Mouse (Mus musculus): Measurements from ENCODE around the gene Erich3.
"Not testable (repeated sequence)": the region's sequence is repeated elsewhere in the genome, so short reads cannot be mapped to it uniquely, and the experiment has no call there.

The Erich3 gene

GRCm38 (mm10) chr3:154663545-154663944, at the start of gene Erich3:
TSS of gene Erich3 (plus strand) at chr3:154663859.
- in situ Hi-C loops (cut with MboI; ENCODE audit: low sequenced_read_pairs): no loop called here

GRCm38 (mm10) chr3:154614771-154615170, 48.9 kb upstream of the Erich3 start:
- in situ Hi-C loops (cut with MboI; ENCODE audit: low sequenced_read_pairs): no loop called here

- in situ Hi-C loops (cut with MboI; ENCODE audit: low sequenced_read_pairs): no loop called here
Measured at GRCm38 (mm10) chr3:154615304-154615703, 48.4 kb upstream of the Erich3 start.

GRCm38 (mm10) chr3:154616106-154616505, 47.6 kb upstream of the Erich3 start:
- in situ Hi-C loops (cut with MboI; ENCODE audit: low sequenced_read_pairs): no loop called here

- in situ Hi-C loops (cut with MboI; ENCODE audit: low sequenced_read_pairs): no loop called here
Measured at GRCm38 (mm10) chr3:154628284-154628683, 35.4 kb upstream of the Erich3 start.

- in situ Hi-C loops (cut with MboI; ENCODE audit: low sequenced_read_pairs): not testable (repeated sequence)
Measured at GRCm38 (mm10) chr3:154631281-154631680, 32.4 kb upstream of the Erich3 start.

GRCm38 (mm10) chr3:154633091-154633490, 30.6 kb upstream of the Erich3 start:
- in situ Hi-C loops (cut with MboI; ENCODE audit: low sequenced_read_pairs): no loop called here

- in situ Hi-C loops (cut with MboI; ENCODE audit: low sequenced_read_pairs): no loop called here
Measured at GRCm38 (mm10) chr3:154646638-154647442, 16.8 kb upstream of the Erich3 start.

GRCm38 (mm10) chr3:154647443-154647780, 16.2 kb upstream of the Erich3 start:
- in situ Hi-C loops (cut with MboI; ENCODE audit: low sequenced_read_pairs): no loop called here

- in situ Hi-C loops (cut with MboI; ENCODE audit: low sequenced_read_pairs): no loop called here
Measured at GRCm38 (mm10) chr3:154649411-154650285, 14.0 kb upstream of the Erich3 start.

- in situ Hi-C loops (cut with MboI; ENCODE audit: low sequenced_read_pairs): no loop called here
Measured at GRCm38 (mm10) chr3:154651192-154651821, 12.4 kb upstream of the Erich3 start.

GRCm38 (mm10) chr3:154652581-154653420, 10.9 kb upstream of the Erich3 start:
- in situ Hi-C loops (cut with MboI; ENCODE audit: low sequenced_read_pairs): no loop called here

GRCm38 (mm10) chr3:154653454-154653853, 10.2 kb upstream of the Erich3 start:
- in situ Hi-C loops (cut with MboI; ENCODE audit: low sequenced_read_pairs): no loop called here

GRCm38 (mm10) chr3:154654284-154654683, 9.4 kb upstream of the Erich3 start:
- in situ Hi-C loops (cut with MboI; ENCODE audit: low sequenced_read_pairs): no loop called here

- in situ Hi-C loops (cut with MboI; ENCODE audit: low sequenced_read_pairs): no loop called here
Measured at GRCm38 (mm10) chr3:154654901-154655300, 8.8 kb upstream of the Erich3 start.

GRCm38 (mm10) chr3:154655711-154656110, 7.9 kb upstream of the Erich3 start:
- in situ Hi-C loops (cut with MboI; ENCODE audit: low sequenced_read_pairs): no loop called here

GRCm38 (mm10) chr3:154663976-154664581, 420 bp downstream of the Erich3 start:
- in situ Hi-C loops (cut with MboI; ENCODE audit: low sequenced_read_pairs): no loop called here

- in situ Hi-C loops (cut with MboI; ENCODE audit: low sequenced_read_pairs): no loop called here
Measured at GRCm38 (mm10) chr3:154664636-154665035, 977 bp downstream of the Erich3 start.

- in situ Hi-C loops (cut with MboI; ENCODE audit: low sequenced_read_pairs): no loop called here
Measured at GRCm38 (mm10) chr3:154668485-154668884, 4.8 kb downstream of the Erich3 start.

GRCm38 (mm10) chr3:154670584-154670983, 6.9 kb downstream of the Erich3 start:
- in situ Hi-C loops (cut with MboI; ENCODE audit: low sequenced_read_pairs): no loop called here
